9 mouse cellular contexts compared by ENCODE assay signal in genomic region chr19:6018142-6019089, GRCm38 (mm10). TPM values are rescaled to one million over a fixed set of nuclear protein-coding genes. Genes with fewer than 3 reads are reported as not detected.
DNase-seq lines count a peak whose midpoint lies in the region; ATAC-seq and TF ChIP-seq lines count a peak whose summit lies in the region.
"Had no signal": no experiment of that assay in that cellular context is flagged by ENCODE, and none has a peak within 500 bp of the region (broad histone marks: within the 10 kb centered on the region; RNA-seq: fewer than 3 reads in every experiment).

No protein-coding gene starts in this region.

- TF ChIP-seq CTCF in liver, embryonic 14.5 days (IDR thresholded peaks at IDR 0.05; ENCODE audit: low read depth): peak; percentile 98

- H3K27me3 ChIP-seq in neural tube, embryonic 15.5 days (replicated peaks): peaks cover 29% of the 10 kb centered on the region
- H3K27me3 ChIP-seq in liver, embryonic 14.5 days (ENCODE audit: control insufficient read depth, insufficient read depth, low read length): no peaks in the 10 kb centered on the region

- H3K4me3 ChIP-seq in neural tube, embryonic 15.5 days (replicated peaks): no peak overlapping the region
- H3K4me3 ChIP-seq in liver, embryonic 14.5 days (ENCODE audit: insufficient read depth in 1 of 2, low read depth in 2 of 2, low read length in 2 of 2): peak overlapping the region; percentile 30 to 33

- no peak overlapping the region for H3K4me2 ChIP-seq in neural tube, embryonic 15.5 days
- peak overlapping the region; percentile 57 for H3K4me2 ChIP-seq in liver, embryonic 14.5 days (ENCODE audit: low read depth)

- TF ChIP-seq EP300 in liver, embryonic 14.5 days (IDR thresholded peaks at IDR 0.05; ENCODE audit: low read depth): peak; percentile 34; the same call in 1 of the 2 replicates

- H3K27ac ChIP-seq in neural tube, embryonic 15.5 days (replicated peaks): no peak overlapping the region
- peak overlapping the region; percentile 58 for H3K27ac ChIP-seq in liver, embryonic 14.5 days

- H3K9me3 ChIP-seq in neural tube, embryonic 15.5 days (replicated peaks): no peaks in the 10 kb centered on the region
- no peaks in the 10 kb centered on the region for H3K9me3 ChIP-seq in liver, embryonic 14.5 days (ENCODE audit: control insufficient read depth, low read length)

- DNase-seq in neural tube, embryonic 10.5 days (ENCODE audit: extremely low spot score, low spot score): peak; percentile 90
- DNase-seq in cerebellum, adult 18-20 months: peak; percentile 90
- peak; percentile 76 to 80 for DNase-seq in frontal cortex, postnatal 25 days (ENCODE audit: low spot score in 2 of 2)
- DNase-seq in kidney, postnatal 14 days: peak; percentile 90
- peak; percentile 82 to 85 (median 82) for DNase-seq in liver, embryonic 14.5 days (ENCODE audit: low read depth in 3 of 3, low spot score in 3 of 3)
- DNase-seq in retina, embryonic 14.5 days (ENCODE audit: low spot score): peak; percentile 89
- DNase-seq in thymus, postnatal 36 days: peak; percentile 81 to 84

- ATAC-seq in neural tube, embryonic 15.5 days (ENCODE audit: low FRiP score): no peak
- ATAC-seq in liver, embryonic 14.5 days (ENCODE audit: insufficient read depth): peak; percentile 33

- WGBS in neural tube, embryonic 15.5 days: 29% methylated on average over 15 of the region's 15 CpGs
- 20% methylated on average over 15 of the region's 15 CpGs for WGBS in liver, embryonic 14.5 days (ENCODE audit: insufficient replicate concordance)

- no peaks in the 10 kb centered on the region for H3K36me3 ChIP-seq in neural tube, embryonic 15.5 days
- no peaks in the 10 kb centered on the region for H3K36me3 ChIP-seq in liver, embryonic 14.5 days (replicated peaks; ENCODE audit: control insufficient read depth, insufficient read depth, low read depth)

- no peak overlapping the region for H3K9ac ChIP-seq in neural tube, embryonic 15.5 days (replicated peaks)
- peak overlapping the region; percentile 47 for H3K9ac ChIP-seq in liver, embryonic 14.5 days (replicated peaks)

- H3K4me1 ChIP-seq in neural tube, embryonic 15.5 days: peaks cover 21% of the 10 kb centered on the region
- H3K4me1 ChIP-seq in liver, embryonic 14.5 days (replicated peaks; ENCODE audit: control insufficient read depth in 2 of 2, insufficient read depth in 2 of 2, low read length in 1 of 2): peaks cover 23 to 43% of the 10 kb centered on the region in 2 experiments

RNA-seq across cellular contexts. Expression of gene Capn1, which starts 2.7 kb away (rescaled TPM):
- polyA plus RNA-seq in neural tube, embryonic 15.5 days (2015; fragmentation: Nextera tagmentation; extraction: Ambion mirVana): 6.4 and 12.3 TPM in 2 replicates
- polyA plus RNA-seq in liver, embryonic 14.5 days (2012; rRNA removed): 25.4 and 28.0 TPM in 2 replicates
- 25.6 and 28.7 TPM in 2 replicates for polyA plus RNA-seq in liver, embryonic 14.5 days (2014; fragmentation: Nextera tagmentation; extraction: Ambion mirVana)

RNA-seq across cellular contexts. Expression of gene Syvn1, which starts 28.0 kb away (rescaled TPM):
- polyA plus RNA-seq in neural tube, embryonic 15.5 days (2015; fragmentation: Nextera tagmentation; extraction: Ambion mirVana): 31.4 and 34.3 TPM in 2 replicates
- polyA plus RNA-seq in liver, embryonic 14.5 days (2012; rRNA removed): 11.5 and 13.2 TPM in 2 replicates
- 9.7 and 12.6 TPM in 2 replicates for polyA plus RNA-seq in liver, embryonic 14.5 days (2014; fragmentation: Nextera tagmentation; extraction: Ambion mirVana)

RNA-seq across cellular contexts. Expression of gene Slc22a20, which starts 32.5 kb away (rescaled TPM):
- polyA plus RNA-seq in neural tube, embryonic 15.5 days (2015; fragmentation: Nextera tagmentation; extraction: Ambion mirVana): not detected in 2 replicates
- not detected in 2 replicates for polyA plus RNA-seq in liver, embryonic 14.5 days (2012; rRNA removed)
- polyA plus RNA-seq in liver, embryonic 14.5 days (2014; fragmentation: Nextera tagmentation; extraction: Ambion mirVana): 0.08 TPM in 1 of 2 replicates, not detected in the other
- polyA plus RNA-seq: heart, embryonic 16.5 days had no signal

RNA-seq across cellular contexts. Expression of gene Mrpl49, which starts 39.2 kb away (rescaled TPM):
- polyA plus RNA-seq in neural tube, embryonic 15.5 days (2015; fragmentation: Nextera tagmentation; extraction: Ambion mirVana): 60.1 and 66.9 TPM in 2 replicates
- 22.0 and 29.6 TPM in 2 replicates for polyA plus RNA-seq in liver, embryonic 14.5 days (2012; rRNA removed)
- 43.7 and 48.2 TPM in 2 replicates for polyA plus RNA-seq in liver, embryonic 14.5 days (2014; fragmentation: Nextera tagmentation; extraction: Ambion mirVana)

RNA-seq across cellular contexts. Expression of gene Fau, which starts 39.2 kb away (rescaled TPM):
- polyA plus RNA-seq in neural tube, embryonic 15.5 days (2015; fragmentation: Nextera tagmentation; extraction: Ambion mirVana): 522 and 591 TPM in 2 replicates
- 853 and 969 TPM in 2 replicates for polyA plus RNA-seq in liver, embryonic 14.5 days (2012; rRNA removed)
- 593 and 639 TPM in 2 replicates for polyA plus RNA-seq in liver, embryonic 14.5 days (2014; fragmentation: Nextera tagmentation; extraction: Ambion mirVana)
